Mouse (Mus musculus): ENCODE results near the gene Angptl7. TPM values are rescaled to one million over a fixed set of nuclear protein-coding genes. Genes with fewer than 3 reads are reported as not detected.

Angptl7 gene
- polyA plus RNA-seq, 1 experiment: 2.4 TPM

DNA sequence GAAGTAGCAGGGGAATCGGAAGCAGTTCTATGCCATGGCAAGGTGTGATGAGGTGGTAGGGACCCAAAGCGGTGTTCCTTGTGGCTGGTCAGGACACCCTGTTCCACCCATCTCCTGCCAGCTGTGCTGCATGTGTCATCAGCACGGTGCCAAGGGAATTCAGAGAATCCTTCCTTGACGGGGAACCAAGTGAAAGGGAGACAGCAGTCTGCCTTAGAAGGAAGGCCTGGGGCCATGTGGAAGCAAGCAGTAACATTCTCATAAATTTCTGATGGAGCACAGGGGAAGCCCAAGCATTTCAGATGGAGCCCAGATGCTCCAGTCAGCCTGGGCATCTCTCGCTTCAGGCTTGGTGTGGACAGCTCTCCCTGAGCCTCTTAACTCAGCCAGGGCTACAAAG lies 7.3 kb upstream of the Angptl7 start:
- Histone ChIP-seq H3K27me3 (ENCODE audit: control insufficient read depth, insufficient read depth, low read length) (no peaks in the 10 kb centered on the region), H3K36me3 (ENCODE audit: control insufficient read depth, insufficient read depth, low read length) (peaks cover 4% of the 10 kb centered on the region; the same call in 1 of the 2 replicates), H3K4me3 (ENCODE audit: control insufficient read depth, insufficient read depth, low read length) (no peak overlapping the region), H3K4me1 (replicated peaks; ENCODE audit: control insufficient read depth, insufficient read depth, low read length) (peaks cover 13% of the 10 kb centered on the region), H3K27ac (ENCODE audit: control insufficient read depth, insufficient read depth, low read length) (no peak overlapping the region)
- no peak for DNase-seq
- WGBS: 97% methylated on average over 5 of the region's 5 CpGs
- TF ChIP-seq POLR2A (IDR thresholded peaks at IDR 0.05; ENCODE audit: control insufficient read depth, extremely low read depth, insufficient read depth, low read length, poor library complexity): no peak
- TF ChIP-seq CTCF (IDR thresholded peaks at IDR 0.05; ENCODE audit: borderline replicate concordance, control insufficient read depth, extremely low read depth, insufficient read depth, low read length, poor library complexity): no peak

DNA sequence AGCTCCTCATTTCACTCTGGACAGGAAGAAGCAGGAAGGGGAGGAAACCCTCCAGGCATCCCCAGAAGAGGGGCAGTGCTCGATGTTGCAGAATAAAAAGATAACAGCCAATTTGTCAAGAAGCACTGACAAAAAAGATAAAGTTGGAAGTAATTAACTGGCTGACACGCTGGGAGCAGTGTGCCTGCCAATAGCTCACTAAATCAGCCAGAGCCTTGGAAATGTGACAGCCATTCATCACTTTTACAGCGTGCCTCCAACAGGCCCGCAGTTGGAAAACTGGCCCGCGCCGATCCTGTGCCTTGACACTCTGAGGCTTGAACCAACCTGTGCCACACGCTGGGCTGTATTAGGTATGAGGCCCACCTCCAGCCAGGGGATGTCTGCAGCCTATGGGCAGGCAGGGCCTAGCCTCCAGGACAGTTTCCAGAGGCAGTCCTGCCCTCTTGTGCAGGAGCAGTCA lies 4.3 kb upstream of the Angptl7 start:
- TF ChIP-seq CTCF (IDR thresholded peaks at IDR 0.05; ENCODE audit: borderline replicate concordance, control insufficient read depth, extremely low read depth, insufficient read depth, low read length, poor library complexity) (no peak), POLR2A (IDR thresholded peaks at IDR 0.05; ENCODE audit: control insufficient read depth, extremely low read depth, insufficient read depth, low read length, poor library complexity) (no peak)

DNA sequence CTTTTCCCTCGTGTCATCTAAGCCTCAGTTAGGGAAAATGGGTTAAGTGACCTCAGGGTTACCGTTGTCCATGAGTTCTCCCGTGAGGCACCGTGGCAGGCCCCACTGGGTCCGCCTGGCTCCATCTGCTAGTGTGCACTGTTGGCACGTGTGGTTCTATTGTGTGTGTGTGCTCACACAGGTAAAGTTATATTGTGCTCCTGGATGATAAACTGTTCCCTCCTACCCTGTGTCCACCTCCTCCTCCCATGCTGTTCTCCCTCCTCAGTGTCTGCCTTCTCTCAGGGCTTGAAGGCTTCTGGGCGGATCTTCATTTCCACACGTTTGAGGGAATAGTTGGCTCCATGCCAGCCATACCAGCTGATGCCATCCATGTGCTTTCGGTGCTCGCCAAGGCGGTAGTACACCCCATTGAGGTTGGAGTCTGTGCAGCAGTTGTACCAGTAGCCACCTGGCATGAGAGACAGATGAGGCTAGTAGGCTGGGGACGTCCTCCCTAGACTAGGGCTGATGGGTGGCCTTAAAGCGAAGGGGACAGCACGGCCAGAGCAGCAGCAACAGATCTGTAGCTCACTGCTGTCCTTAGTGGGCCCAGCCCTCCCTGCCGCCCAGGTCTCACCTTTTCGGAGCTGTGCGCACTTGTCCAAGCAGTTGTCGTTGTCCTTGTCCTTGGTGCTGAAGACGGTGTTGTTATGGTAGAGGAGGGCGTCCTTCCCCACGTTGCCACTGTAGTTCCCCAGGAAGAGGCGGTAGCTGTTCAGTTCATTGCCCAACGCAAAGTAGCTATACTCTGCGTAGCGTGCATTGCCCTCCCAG lies 4.2 kb downstream of the Angptl7 start:
- WGBS: 95% methylated on average over 25 of the region's 25 CpGs
- Histone ChIP-seq H3K4me3 (ENCODE audit: control insufficient read depth, insufficient read depth, low read length) (no peak overlapping the region), H3K36me3 (ENCODE audit: control insufficient read depth, insufficient read depth, low read length) (peaks cover 11% of the 10 kb centered on the region), H3K27me3 (ENCODE audit: control insufficient read depth, insufficient read depth, low read length) (no peaks in the 10 kb centered on the region), H3K27ac (ENCODE audit: control insufficient read depth, insufficient read depth, low read length) (no peak overlapping the region), H3K4me1 (replicated peaks; ENCODE audit: control insufficient read depth, insufficient read depth, low read length) (peaks cover 6% of the 10 kb centered on the region)
- DNase-seq: no peak
- no peak for TF ChIP-seq CTCF (IDR thresholded peaks at IDR 0.05; ENCODE audit: borderline replicate concordance, control insufficient read depth, extremely low read depth, insufficient read depth, low read length, poor library complexity)
- no peak for TF ChIP-seq POLR2A (IDR thresholded peaks at IDR 0.05; ENCODE audit: control insufficient read depth, extremely low read depth, insufficient read depth, low read length, poor library complexity)

More for the DNA sequence above, 4.3 kb upstream of the Angptl7 start:
- 91% methylated on average over 8 of the region's 8 CpGs for WGBS
- no peaks in the 10 kb centered on the region for H3K27me3 ChIP-seq (ENCODE audit: control insufficient read depth, insufficient read depth, low read length)
- H3K4me1 ChIP-seq (replicated peaks; ENCODE audit: control insufficient read depth, insufficient read depth, low read length): peaks cover 10% of the 10 kb centered on the region
- no peak overlapping the region for H3K4me3 ChIP-seq (ENCODE audit: control insufficient read depth, insufficient read depth, low read length)
- no peak for DNase-seq
- no peaks in the 10 kb centered on the region for H3K36me3 ChIP-seq (ENCODE audit: control insufficient read depth, insufficient read depth, low read length)
- H3K27ac ChIP-seq (ENCODE audit: control insufficient read depth, insufficient read depth, low read length): no peak overlapping the region

DNA sequence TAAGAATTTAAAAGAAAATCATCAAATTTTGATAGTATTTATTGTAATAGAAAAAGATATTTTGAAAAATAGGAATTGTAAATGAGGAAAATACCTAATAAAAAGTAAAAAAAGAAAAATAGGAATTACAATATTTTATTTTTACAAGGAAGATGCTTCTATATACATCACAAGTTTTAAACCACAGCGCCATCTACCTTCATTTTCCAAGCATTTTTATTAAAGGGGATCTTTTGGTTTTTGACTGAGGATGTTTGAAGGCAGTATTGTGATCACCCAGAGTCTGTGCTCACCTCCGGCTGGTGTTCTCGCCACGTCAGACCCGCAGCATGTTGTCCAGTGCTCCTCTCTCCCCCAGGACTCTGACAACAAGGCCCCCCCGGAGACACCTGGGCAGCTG lies 5.1 kb downstream of the Angptl7 start:
- WGBS: 96% methylated on average over 6 of the region's 6 CpGs
- Histone ChIP-seq H3K27me3 (ENCODE audit: control insufficient read depth, insufficient read depth, low read length) (no peaks in the 10 kb centered on the region), H3K27ac (ENCODE audit: control insufficient read depth, insufficient read depth, low read length) (no peak overlapping the region), H3K36me3 (ENCODE audit: control insufficient read depth, insufficient read depth, low read length) (peaks cover 17% of the 10 kb centered on the region), H3K4me1 (replicated peaks; ENCODE audit: control insufficient read depth, insufficient read depth, low read length) (peaks cover 6% of the 10 kb centered on the region), H3K4me3 (ENCODE audit: control insufficient read depth, insufficient read depth, low read length) (no peak overlapping the region)
- TF ChIP-seq CTCF (IDR thresholded peaks at IDR 0.05; ENCODE audit: borderline replicate concordance, control insufficient read depth, extremely low read depth, insufficient read depth, low read length, poor library complexity) (no peak), POLR2A (IDR thresholded peaks at IDR 0.05; ENCODE audit: control insufficient read depth, extremely low read depth, insufficient read depth, low read length, poor library complexity) (no peak)
- no peak for DNase-seq

DNA sequence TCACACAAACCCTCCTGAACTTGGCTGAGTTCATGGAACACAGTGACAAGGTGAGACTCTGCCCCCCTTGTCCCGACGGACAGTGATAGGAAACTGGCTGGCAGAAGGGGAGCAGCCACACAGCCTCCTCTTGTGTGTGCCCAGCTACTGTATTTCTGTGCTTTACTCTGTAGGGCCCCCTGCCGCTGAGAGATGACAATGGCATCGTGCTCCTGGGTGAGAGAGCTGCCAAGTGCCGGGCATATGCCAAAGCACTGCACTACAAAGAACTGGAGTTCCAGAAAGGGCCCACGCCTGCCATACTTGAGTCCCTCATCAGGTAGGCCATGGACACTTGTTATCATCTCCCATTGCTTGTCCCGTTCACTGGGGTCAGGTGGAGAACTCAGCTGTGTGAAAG lies 8.8 kb downstream of the Angptl7 start:
- peaks cover 43% of the 10 kb centered on the region for H3K36me3 ChIP-seq (ENCODE audit: control insufficient read depth, insufficient read depth, low read length)

DNA sequence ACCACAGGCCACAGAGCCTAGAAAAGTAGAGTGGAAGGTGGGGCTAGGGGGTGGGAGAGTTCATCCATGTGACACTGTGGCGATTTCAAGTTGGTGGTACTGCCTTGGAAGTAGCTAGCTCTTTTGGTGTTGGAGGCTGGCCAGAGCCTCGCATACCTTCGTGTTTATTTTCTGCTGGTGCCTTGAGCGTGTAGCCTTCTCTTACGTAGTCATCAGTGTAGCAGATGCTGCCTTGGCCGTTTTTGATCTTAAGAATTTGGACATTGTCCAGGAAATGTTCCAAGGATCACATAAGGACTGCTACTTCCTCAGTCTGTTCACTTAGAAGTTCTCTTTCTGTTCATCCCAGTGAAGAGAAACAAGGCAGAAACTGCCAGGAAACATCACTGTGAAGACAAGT lies 9.8 kb downstream of the Angptl7 start:
- H3K36me3 ChIP-seq (ENCODE audit: control insufficient read depth, insufficient read depth, low read length): peaks cover 52% of the 10 kb centered on the region
- no peak overlapping the region for H3K27ac ChIP-seq (ENCODE audit: control insufficient read depth, insufficient read depth, low read length)
- no peak overlapping the region for H3K4me3 ChIP-seq (ENCODE audit: control insufficient read depth, insufficient read depth, low read length)
- 89% methylated on average over 6 of the region's 6 CpGs for WGBS
- DNase-seq: no peak
- no peaks in the 10 kb centered on the region for H3K27me3 ChIP-seq (ENCODE audit: control insufficient read depth, insufficient read depth, low read length)
- no peak for TF ChIP-seq POLR2A (IDR thresholded peaks at IDR 0.05; ENCODE audit: control insufficient read depth, extremely low read depth, insufficient read depth, low read length, poor library complexity)
- no peak for TF ChIP-seq CTCF (IDR thresholded peaks at IDR 0.05; ENCODE audit: borderline replicate concordance, control insufficient read depth, extremely low read depth, insufficient read depth, low read length, poor library complexity)
- no peaks in the 10 kb centered on the region for H3K4me1 ChIP-seq (replicated peaks; ENCODE audit: control insufficient read depth, insufficient read depth, low read length)

More for the DNA sequence above, 8.8 kb downstream of the Angptl7 start:
- no peaks in the 10 kb centered on the region for H3K4me1 ChIP-seq (replicated peaks; ENCODE audit: control insufficient read depth, insufficient read depth, low read length)
- no peak overlapping the region for H3K27ac ChIP-seq (ENCODE audit: control insufficient read depth, insufficient read depth, low read length)
- DNase-seq: no peak
- WGBS: 96% methylated on average over 7 of the region's 7 CpGs
- TF ChIP-seq CTCF (IDR thresholded peaks at IDR 0.05; ENCODE audit: borderline replicate concordance, control insufficient read depth, extremely low read depth, insufficient read depth, low read length, poor library complexity) (no peak), POLR2A (IDR thresholded peaks at IDR 0.05; ENCODE audit: control insufficient read depth, extremely low read depth, insufficient read depth, low read length, poor library complexity) (no peak)
- no peak overlapping the region for H3K4me3 ChIP-seq (ENCODE audit: control insufficient read depth, insufficient read depth, low read length)
- no peaks in the 10 kb centered on the region for H3K27me3 ChIP-seq (ENCODE audit: control insufficient read depth, insufficient read depth, low read length)
